Mouse (Mus musculus): ENCODE measurements around the gene Tbx15.

GRCm38 (mm10) chr3:99281453-99281852 is 41.3 kb downstream of the Tbx15 start:
- TF ChIP-seq CTCF (conservative IDR thresholded peaks at IDR 0.05; ENCODE audit: insufficient read depth, insufficient read length, low read depth, low read length) (no peak), POLR2A (IDR thresholded peaks at IDR 0.05; ENCODE audit: low read depth, low read length) (no peak)

All from kidney, adult 2 months (tissue).